Mouse (Mus musculus) liver, postnatal 0 days (tissue): Measurements from ENCODE around the gene Ubr1.

Experiments
- CTCF ChIP-seq: sonication (generic); IDR thresholded peaks from 2 replicates; pipeline ENCODE4 v1.5.1; 2016; ENCODE audit warnings: antibody characterized with exemption, low read depth
- EP300 ChIP-seq: IDR thresholded peaks from 2 replicates; pipeline ENCODE4 v1.6.1; 2016; ENCODE audit warnings: antibody characterized with exemption, low read depth, mild to moderate bottlenecking

DNA sequence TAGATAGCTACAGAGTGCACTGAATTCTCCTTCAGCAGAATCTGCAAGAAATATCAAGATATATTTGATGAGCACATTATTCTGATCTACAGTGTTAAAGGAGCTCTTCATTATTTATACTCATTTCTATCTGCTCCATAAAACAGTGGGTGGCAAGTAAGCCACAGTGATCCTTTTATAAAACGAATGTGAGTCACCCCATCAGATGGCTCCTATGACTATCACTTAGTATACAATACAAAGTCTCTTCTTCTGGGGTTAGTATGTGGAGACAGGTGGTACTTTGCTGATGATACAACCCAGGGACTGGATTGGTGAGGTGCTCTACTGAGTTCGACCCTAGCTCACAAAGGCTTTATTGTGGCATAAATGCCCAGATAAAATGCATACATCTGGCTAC is 97.3 kb downstream of the Ubr1 start:
- TF ChIP-seq CTCF (no peak), EP300 (no peak)
